Mouse (Mus musculus) myocyte (in vitro differentiated cells): ENCODE measurements around the gene Rnf225.

Source experiments
- CEBPB ChIP-seq: IDR thresholded peaks from 2 replicates; pipeline ENCODE4 v1.6.1; 2011; ENCODE audit warnings: mild to moderate bottlenecking, moderate library complexity; ENCODE audit not compliant: poor library complexity, insufficient read depth, severe bottlenecking
- E2F4 ChIP-seq: IDR thresholded peaks from one replicate; pipeline ENCODE4 v1.6.1; 2011; ENCODE audit warnings: mild to moderate bottlenecking, control low read depth, moderate library complexity; ENCODE audit not compliant: insufficient read depth
- MAX ChIP-seq: IDR thresholded peaks from one replicate; pipeline ENCODE4 v1.6.1; 2011; ENCODE audit warnings: low read depth, mild to moderate bottlenecking, control low read depth
- POLR2A ChIP-seq: IDR thresholded peaks from one replicate; pipeline ENCODE4 v1.6.1; 2011; ENCODE audit warnings: low read depth, mild to moderate bottlenecking, control low read depth, moderate library complexity; ENCODE audit not compliant: insufficient read length

DNA sequence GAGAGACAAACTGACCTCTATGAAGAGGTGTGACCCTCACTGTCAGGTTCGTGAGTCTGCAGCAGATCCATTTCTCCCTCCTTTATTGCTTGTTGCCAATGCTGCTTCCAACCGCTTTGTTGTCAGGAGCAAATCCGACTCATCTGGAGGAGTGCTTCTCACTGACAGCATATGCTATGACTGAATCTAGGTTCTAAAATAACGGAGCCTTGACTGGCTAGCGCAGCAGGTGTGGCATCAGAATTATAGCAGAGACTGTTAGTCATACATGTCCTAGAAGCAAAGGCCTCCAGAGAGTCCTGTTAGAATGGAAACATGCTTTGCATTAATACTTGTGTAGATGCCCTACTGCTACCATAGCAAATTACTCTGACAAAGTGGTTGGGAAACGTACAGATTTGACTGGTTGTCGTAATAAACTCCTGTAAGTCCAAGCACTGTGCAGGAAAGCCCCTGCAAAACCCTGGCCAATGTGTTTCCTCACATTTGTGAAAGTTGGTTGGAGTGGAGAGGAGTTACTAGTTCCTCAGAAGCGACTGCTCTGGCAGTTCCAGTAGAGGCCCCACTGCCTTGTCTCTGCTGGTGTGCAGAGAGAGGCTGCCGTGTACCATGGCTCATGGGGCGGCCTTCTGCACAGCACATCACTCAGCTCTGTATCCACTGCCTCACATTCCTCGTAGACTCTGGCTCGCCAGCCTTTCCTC, 40.5 kb upstream of the Rnf225 start:
- TF ChIP-seq POLR2A (no peak), E2F4 (no peak), CEBPB (no peak), MAX (no peak)
